Mouse (Mus musculus) kidney, embryonic 15.5 days (tissue): ENCODE results near the gene Olfr657. TPM values are rescaled to one million over a fixed set of nuclear protein-coding genes. Genes with fewer than 3 reads are reported as not detected.

ENCODE experiments used
- ATAC-seq: fragments of 200-750 bp; cut with Nextera tagmentation; replicated peaks from 2 replicates; pipeline ENCODE4 v1.8.0; 2017; ENCODE audit warnings: moderate TSS enrichment; ENCODE audit not compliant: low FRiP score
- H3K27ac ChIP-seq: fragments of 300-500 bp; sonication (generic); 2 replicates; pipeline ENCODE4 v1.5.1; 2015; ENCODE audit warnings: mild to moderate bottlenecking, inconsistent platforms
- H3K27me3 ChIP-seq: fragments of 300-500 bp; sonication (generic); 2 replicates; pipeline ENCODE4 v1.6.1; 2015; ENCODE audit warnings: inconsistent platforms
- H3K36me3 ChIP-seq: fragments of 300-500 bp; sonication (generic); 2 replicates; pipeline ENCODE4 v1.6.1; 2015; ENCODE audit warnings: inconsistent platforms
- H3K4me1 ChIP-seq: fragments of 300-500 bp; sonication (generic); 2 replicates; pipeline ENCODE4 v1.6.1; 2015; ENCODE audit warnings: inconsistent platforms
- H3K4me2 ChIP-seq: fragments of 300-500 bp; sonication (generic); 2 replicates; pipeline ENCODE4 v1.6.1; 2015; ENCODE audit warnings: moderate library complexity, mild to moderate bottlenecking, inconsistent platforms
- H3K4me3 ChIP-seq: fragments of 300-500 bp; sonication (generic); replicated peaks from 2 replicates; pipeline ENCODE4 v1.5.1; 2015; ENCODE audit warnings: mild to moderate bottlenecking, inconsistent platforms
- H3K9ac ChIP-seq: fragments of 300-500 bp; sonication (generic); 2 replicates; pipeline ENCODE4 v1.6.1; 2015; ENCODE audit warnings: mild to moderate bottlenecking, inconsistent platforms
- H3K9me3 ChIP-seq: fragments of 300-500 bp; sonication (generic); replicated peaks from 2 replicates; pipeline ENCODE4 v1.6.1; 2016; ENCODE audit warnings: inconsistent platforms
- WGBS: fragments of 180-500 bp; shearing (Covaris S2); methylation state at CpG from one replicate; pipeline ENCODE4 v1.1.7; 2015; ENCODE audit warnings: mixed read lengths; 5-methylcytosine and 5-hydroxymethylcytosine counted together
- polyA plus RNA-seq: library from polyadenylated mRNA; unstranded; fragments of >200 nt; fragmentation: Nextera tagmentation; extraction: Ambion mirVana; gene quantifications from 2 replicates; pipeline ENCODE4 v1.2.1, GENCODE M21; 2015

The Olfr657 gene
- not detected in 2 replicates for polyA plus RNA-seq

DNA sequence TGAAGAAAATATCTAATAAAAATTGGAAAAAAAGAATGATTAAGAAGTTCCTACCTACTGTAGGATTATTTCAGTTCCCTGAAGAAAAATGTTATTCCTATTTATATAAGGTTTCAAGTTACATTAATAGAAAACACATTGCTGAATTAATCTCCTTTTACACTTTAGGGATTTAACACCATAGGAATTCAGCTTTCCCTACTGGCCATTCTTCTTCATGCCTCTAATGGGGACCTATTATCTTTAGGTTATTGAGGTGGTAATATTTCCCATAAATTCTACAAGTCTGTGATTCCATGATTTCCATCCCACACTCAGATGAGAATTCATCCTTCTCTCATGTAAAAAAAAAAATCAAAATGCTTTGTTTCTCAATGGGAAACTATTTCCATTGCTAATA lies at the start of gene Olfr657:
Gene Olfr657 (plus strand): TSS at position 301 of the 400 bp plus-strand sequence.
- Histone ChIP-seq H3K9ac (no peak within 1 kb of the TSS), H3K4me1 (no peaks in the 10 kb centered on the region), H3K9me3 (no peaks in the 10 kb centered on the region), H3K27ac (no peak within 1 kb of the TSS), H3K27me3 (no peaks in the 10 kb centered on the region), H3K4me3 (no peak within 1 kb of the TSS), H3K4me2 (no peak within 1 kb of the TSS), H3K36me3 (no peaks in the 10 kb centered on the region)
- no peak for ATAC-seq

DNA sequence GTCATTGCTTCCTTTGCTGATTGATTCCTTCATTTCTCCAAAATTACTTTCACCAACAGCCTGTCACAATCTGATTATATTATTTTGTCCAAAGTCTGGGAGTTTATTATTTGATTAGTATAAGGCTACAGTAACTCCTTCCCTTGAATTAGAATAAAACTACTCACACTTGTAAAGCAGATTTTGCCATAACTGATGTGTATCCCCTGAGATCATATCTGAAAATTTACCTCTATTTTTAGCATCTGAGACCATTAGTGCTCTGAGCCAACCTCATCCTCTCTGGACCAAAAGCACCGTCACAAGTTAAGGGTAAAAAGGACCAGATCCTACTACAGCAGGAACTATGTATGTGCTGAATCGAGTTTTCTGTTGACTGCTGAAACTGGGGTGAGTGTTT lies 47.6 kb upstream of the Olfr657 start, which contains the start of gene Olfr653:
Gene Olfr653 (plus strand): TSS at position 301 of the 400 bp plus-strand sequence.
- 74% methylated on average over 2 of the region's 2 CpGs for WGBS
- no peak for ATAC-seq

DNA sequence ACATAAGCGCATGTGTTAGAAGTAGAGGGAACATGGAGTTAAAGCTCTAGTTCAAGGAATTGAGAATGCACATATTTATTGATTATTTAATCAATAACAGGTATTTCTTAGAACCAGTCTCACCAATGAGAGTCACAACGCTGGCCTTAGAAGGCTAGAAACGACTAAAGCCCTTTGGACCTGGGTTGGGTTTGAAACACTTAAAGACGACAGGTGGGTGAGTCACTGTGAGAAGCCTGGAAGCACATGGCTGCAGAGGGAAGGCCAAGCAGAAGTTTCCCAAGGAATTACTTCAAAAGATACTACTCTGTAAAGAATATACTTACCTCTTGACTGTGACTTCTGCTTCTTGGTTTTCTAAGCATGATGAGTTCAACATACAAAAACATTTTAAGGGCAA lies 43.7 kb upstream of the Olfr657 start:
- ATAC-seq = no peak
- no peak overlapping the region for H3K4me2 ChIP-seq
- H3K27me3 ChIP-seq = no peaks in the 10 kb centered on the region
- no peak overlapping the region for H3K9ac ChIP-seq
- H3K36me3 ChIP-seq = no peaks in the 10 kb centered on the region
- no peaks in the 10 kb centered on the region for H3K9me3 ChIP-seq
- WGBS = 90% methylated on average over 4 of the region's 4 CpGs
- H3K27ac ChIP-seq = no peak overlapping the region
- no peak overlapping the region for H3K4me3 ChIP-seq
- no peaks in the 10 kb centered on the region for H3K4me1 ChIP-seq

More for the DNA sequence above, 47.6 kb upstream of the Olfr657 start, which contains the start of gene Olfr653:
- no peak within 1 kb of the TSS for H3K27ac ChIP-seq
- H3K27me3 ChIP-seq = no peaks in the 10 kb centered on the region
- no peak within 1 kb of the TSS for H3K4me3 ChIP-seq
- no peaks in the 10 kb centered on the region for H3K4me1 ChIP-seq
- H3K4me2 ChIP-seq = no peak within 1 kb of the TSS
- no peaks in the 10 kb centered on the region for H3K9me3 ChIP-seq
- no peaks in the 10 kb centered on the region for H3K36me3 ChIP-seq
- no peak within 1 kb of the TSS for H3K9ac ChIP-seq

DNA sequence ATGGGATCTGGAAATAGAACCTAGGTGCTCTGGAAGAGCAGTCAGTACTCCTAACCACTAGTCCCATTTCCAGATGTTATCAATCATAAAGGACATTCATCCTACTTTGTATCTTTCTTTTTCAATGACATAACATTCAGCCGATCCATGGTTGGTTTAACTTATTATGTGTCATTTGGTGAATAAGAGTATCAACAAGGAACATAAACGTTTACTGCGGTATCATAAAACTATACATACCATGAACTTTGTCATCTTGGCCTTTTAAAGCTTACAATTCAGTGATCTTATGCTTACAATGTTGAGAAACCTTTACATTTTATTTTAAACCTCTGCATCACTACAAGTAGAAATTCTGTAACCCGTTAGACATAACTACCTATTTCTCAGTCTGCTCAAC lies 43.2 kb upstream of the Olfr657 start:
- Histone ChIP-seq H3K9me3 (no peaks in the 10 kb centered on the region), H3K27ac (no peak overlapping the region), H3K9ac (no peak overlapping the region), H3K4me1 (no peaks in the 10 kb centered on the region), H3K4me3 (no peak overlapping the region), H3K4me2 (no peak overlapping the region), H3K36me3 (no peaks in the 10 kb centered on the region), H3K27me3 (no peaks in the 10 kb centered on the region)
- WGBS = 85% methylated on average over 4 of the region's 4 CpGs
- ATAC-seq = no peak

DNA sequence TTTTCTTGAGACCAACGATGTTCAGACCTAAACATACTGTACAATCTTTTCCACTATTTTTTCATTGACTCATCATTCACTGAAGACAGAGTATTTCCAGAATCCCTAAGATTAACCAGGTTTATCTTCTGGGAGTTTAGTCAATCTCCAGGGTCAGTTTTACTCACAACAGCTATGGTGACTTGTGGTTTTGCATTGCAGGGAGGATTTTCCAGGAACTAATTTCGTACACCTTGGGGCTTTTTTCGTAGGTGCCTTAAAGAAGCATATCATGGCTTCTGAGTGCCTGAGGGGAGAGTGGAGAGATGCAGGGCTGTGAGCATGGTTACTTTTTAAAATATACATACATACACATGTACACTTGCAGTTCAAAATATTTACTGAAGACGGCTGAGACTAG lies 37.9 kb upstream of the Olfr657 start, which contains the start of gene Olfr654:
Gene Olfr654 (plus strand): TSS at position 301 of the 400 bp plus-strand sequence.
- H3K4me2 ChIP-seq = no peak within 1 kb of the TSS
- H3K4me3 ChIP-seq = no peak within 1 kb of the TSS
- H3K9me3 ChIP-seq = no peaks in the 10 kb centered on the region
- H3K27ac ChIP-seq = no peak within 1 kb of the TSS
- no peaks in the 10 kb centered on the region for H3K36me3 ChIP-seq
- no peak within 1 kb of the TSS for H3K9ac ChIP-seq
- ATAC-seq = no peak
- H3K27me3 ChIP-seq = no peaks in the 10 kb centered on the region
- WGBS = 89% methylated on average over 4 of the region's 4 CpGs
- no peaks in the 10 kb centered on the region for H3K4me1 ChIP-seq

DNA sequence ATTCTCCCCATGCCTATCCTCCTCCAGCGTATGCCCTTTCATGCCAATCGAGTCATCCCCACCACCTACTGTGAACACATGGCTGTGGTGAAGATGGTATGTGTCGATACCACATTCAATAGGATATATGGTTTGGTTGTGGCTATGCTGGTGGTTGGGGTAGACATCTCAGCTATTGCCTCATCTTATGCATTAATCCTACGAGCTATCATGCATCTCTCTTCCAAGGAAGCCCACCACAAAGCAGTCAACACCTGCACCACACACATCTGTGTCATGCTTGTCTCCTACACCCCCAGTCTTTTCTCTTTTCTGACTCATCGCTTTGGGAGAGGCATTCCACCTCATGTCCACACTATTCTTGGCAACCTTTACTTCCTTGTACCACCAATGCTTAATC lies 36.3 kb upstream of the Olfr657 start:
- Histone ChIP-seq H3K27me3 (no peaks in the 10 kb centered on the region), H3K4me3 (no peak overlapping the region), H3K36me3 (no peaks in the 10 kb centered on the region), H3K9me3 (no peaks in the 10 kb centered on the region), H3K27ac (no peak overlapping the region), H3K4me1 (no peaks in the 10 kb centered on the region), H3K4me2 (no peak overlapping the region), H3K9ac (no peak overlapping the region)
- ATAC-seq = no peak
- 83% methylated on average over 5 of the region's 5 CpGs for WGBS

DNA sequence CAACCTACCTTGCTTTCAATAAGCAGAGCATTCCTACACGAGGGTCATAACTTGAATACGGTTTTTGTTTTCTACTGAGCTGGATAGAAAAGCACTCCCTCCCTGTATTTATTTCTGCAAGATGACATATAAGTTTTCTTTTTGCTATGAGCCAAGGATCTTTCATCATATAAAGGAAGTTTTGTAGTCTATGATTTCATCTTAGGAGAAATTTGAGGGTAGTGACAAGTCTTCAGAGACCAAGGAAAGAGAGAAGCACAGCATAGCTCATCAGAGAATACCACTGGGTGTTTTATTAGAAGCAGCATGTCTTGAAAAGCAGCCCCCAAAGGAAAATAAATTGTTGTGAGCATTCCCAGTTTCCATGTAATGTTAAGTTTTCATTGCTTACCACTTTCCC lies 22.9 kb upstream of the Olfr657 start, which contains the start of gene Olfr655:
Gene Olfr655 (minus strand): TSS at position 101 of the 400 bp plus-strand sequence.
- Histone ChIP-seq H3K4me1 (no peaks in the 10 kb centered on the region), H3K36me3 (no peaks in the 10 kb centered on the region), H3K4me2 (no peak within 1 kb of the TSS), H3K4me3 (no peak within 1 kb of the TSS), H3K9ac (no peak within 1 kb of the TSS), H3K9me3 (no peaks in the 10 kb centered on the region), H3K27ac (no peak within 1 kb of the TSS), H3K27me3 (no peaks in the 10 kb centered on the region)
- WGBS = 81% methylated on average over 2 of the region's 2 CpGs
- no peak for ATAC-seq

DNA sequence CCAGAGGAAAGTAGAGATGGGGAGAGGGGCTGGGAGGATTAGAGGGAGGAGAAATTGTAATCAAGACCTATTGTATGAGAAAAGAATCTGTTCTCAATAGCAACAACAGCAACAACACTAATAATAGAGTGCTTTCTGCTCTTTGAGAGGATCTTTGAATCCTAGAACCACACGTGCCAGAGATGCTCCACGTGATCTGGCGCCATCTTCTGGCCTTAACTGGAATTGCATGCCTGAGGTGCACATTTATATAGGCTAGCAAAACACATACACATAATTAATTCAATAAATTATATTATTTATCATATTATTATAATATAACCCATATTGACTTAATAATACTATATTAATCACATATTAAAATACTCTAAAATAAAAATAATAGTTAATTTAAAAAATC lies 21.4 kb upstream of the Olfr657 start:
- Histone ChIP-seq H3K4me3 (no peak overlapping the region), H3K27me3 (no peaks in the 10 kb centered on the region), H3K36me3 (no peaks in the 10 kb centered on the region), H3K9ac (no peak overlapping the region), H3K4me1 (no peaks in the 10 kb centered on the region), H3K27ac (no peak overlapping the region), H3K9me3 (no peaks in the 10 kb centered on the region), H3K4me2 (no peak overlapping the region)
- ATAC-seq = no peak
- WGBS = 6% methylated on average over 3 of the region's 3 CpGs

DNA sequence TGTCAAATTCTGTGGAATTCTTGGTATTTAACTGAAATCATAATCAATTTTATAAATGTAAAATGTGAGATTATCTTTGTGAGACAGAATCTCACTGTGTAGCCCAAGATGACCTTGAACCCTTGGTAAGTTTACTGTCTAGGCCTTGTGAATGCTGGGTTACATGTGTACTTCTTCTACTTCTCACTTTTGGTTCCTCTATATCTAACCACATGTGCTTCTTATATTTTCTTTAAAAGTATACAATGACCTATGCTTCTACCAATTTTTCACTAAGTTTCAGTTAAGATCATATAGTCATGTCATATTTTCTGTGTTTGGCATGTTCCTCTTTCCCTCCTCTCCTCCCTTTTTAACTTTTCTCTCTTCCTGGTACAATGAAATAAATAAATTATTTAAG lies 19.9 kb upstream of the Olfr657 start:
- no peak overlapping the region for H3K4me3 ChIP-seq
- no peaks in the 10 kb centered on the region for H3K36me3 ChIP-seq
- no peaks in the 10 kb centered on the region for H3K27me3 ChIP-seq
- H3K9me3 ChIP-seq = no peaks in the 10 kb centered on the region
- no peak overlapping the region for H3K4me2 ChIP-seq
- H3K4me1 ChIP-seq = no peaks in the 10 kb centered on the region
- H3K9ac ChIP-seq = no peak overlapping the region
- ATAC-seq = no peak
- H3K27ac ChIP-seq = no peak overlapping the region

DNA sequence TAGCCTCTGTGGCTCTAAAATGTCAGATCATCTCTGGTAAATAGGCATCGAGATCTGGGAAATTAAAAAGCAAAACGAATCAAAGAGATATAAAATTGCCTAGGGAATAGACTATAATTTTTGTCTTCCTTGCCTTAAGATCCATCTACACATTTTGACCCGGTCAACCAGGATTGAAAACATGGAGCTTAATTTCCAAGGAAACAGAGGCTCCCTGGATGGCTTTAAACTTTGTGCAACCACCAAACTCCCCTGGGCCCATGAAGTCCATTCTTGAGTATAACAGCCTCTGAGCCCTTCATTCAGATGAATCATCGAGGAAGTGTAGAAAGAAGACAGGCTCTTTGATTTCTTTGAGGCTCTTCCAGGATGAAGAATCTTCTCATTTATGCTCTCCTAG lies 10.9 kb upstream of the Olfr657 start, which contains the start of gene Olfr656:
Gene Olfr656 (plus strand): TSS at position 301 of the 400 bp plus-strand sequence.
- H3K9me3 ChIP-seq = no peaks in the 10 kb centered on the region
- H3K36me3 ChIP-seq = no peaks in the 10 kb centered on the region
- no peaks in the 10 kb centered on the region for H3K27me3 ChIP-seq
- H3K4me2 ChIP-seq = no peak within 1 kb of the TSS
- no peak within 1 kb of the TSS for H3K27ac ChIP-seq
- no peak within 1 kb of the TSS for H3K9ac ChIP-seq
- H3K4me3 ChIP-seq = no peak within 1 kb of the TSS
- no peak for ATAC-seq
- H3K4me1 ChIP-seq = no peaks in the 10 kb centered on the region
- 74% methylated on average over 4 of the region's 4 CpGs for WGBS

DNA sequence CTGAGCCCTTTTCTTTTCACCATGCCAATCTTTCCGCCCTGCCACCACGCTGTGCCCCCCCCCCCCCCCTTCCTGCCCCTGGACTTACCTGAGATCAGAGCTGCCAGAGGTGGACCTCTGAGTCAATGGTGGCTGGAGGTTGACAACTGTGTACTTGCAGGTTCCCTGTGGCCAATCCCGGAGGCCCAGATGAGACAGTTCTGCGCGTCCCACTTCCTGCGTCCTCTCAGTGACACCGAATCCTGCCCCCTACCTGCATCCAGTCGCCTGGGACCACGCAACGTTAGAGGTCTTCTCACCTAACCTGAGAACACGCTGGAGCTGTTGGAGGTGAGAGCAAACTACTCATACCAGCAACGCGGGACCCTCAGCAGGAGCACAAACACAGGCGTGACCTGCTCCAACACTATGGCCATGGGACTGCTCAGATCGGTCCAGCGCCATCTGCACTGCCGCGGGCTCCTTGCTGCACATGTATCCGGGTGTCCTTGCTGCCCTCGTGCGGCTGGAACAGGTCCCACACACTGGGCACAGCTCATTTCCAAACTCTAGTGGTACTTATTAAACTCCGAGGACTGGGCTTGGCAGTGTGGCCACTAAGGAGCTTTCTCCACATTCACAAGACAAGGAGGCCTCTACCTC lies 22.4 kb downstream of the Olfr657 start, which contains the start of gene Olfr658:
Gene Olfr658 (minus strand): TSS at position 465 of the 642 bp plus-strand sequence.
- H3K4me3 ChIP-seq = peak within 1 kb of the TSS; percentile 24
- no peaks in the 10 kb centered on the region for H3K4me1 ChIP-seq
- no peaks in the 10 kb centered on the region for H3K36me3 ChIP-seq
- no peaks in the 10 kb centered on the region for H3K9me3 ChIP-seq
- H3K4me2 ChIP-seq = peak within 1 kb of the TSS; percentile 54
- no peak within 1 kb of the TSS for H3K27ac ChIP-seq
- WGBS = 28% methylated on average over 22 of the region's 22 CpGs
- no peak within 1 kb of the TSS for H3K9ac ChIP-seq
- no peaks in the 10 kb centered on the region for H3K27me3 ChIP-seq
- peak; percentile 88 for ATAC-seq

DNA sequence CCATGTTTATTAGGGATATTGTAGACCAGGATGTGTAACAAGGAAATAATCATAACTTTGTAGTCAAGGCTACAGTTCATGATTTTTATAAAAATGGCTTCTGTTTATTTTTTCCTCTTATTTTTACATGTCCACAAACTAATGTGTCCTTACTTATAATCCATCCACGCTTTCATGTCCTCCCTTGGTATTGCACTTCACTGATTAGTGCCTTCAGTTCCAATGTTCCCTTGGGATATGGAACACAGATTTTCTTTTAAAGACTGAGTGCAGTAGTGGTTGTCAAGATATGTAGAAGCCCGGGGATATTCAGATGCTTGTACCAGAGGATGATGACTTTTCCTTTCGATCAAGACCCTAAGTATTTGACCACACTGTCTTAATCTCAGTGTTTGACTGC lies 41.9 kb downstream of the Olfr657 start, which contains the start of gene Olfr659:
Gene Olfr659 (plus strand): TSS at position 301 of the 400 bp plus-strand sequence.
- Histone ChIP-seq H3K27ac (no peak within 1 kb of the TSS), H3K4me2 (no peak within 1 kb of the TSS), H3K4me1 (no peaks in the 10 kb centered on the region), H3K9me3 (no peaks in the 10 kb centered on the region), H3K4me3 (no peak within 1 kb of the TSS), H3K27me3 (no peaks in the 10 kb centered on the region), H3K9ac (no peak within 1 kb of the TSS), H3K36me3 (no peaks in the 10 kb centered on the region)
- no peak for ATAC-seq
- WGBS = 91% methylated on average over 3 of the region's 3 CpGs

DNA sequence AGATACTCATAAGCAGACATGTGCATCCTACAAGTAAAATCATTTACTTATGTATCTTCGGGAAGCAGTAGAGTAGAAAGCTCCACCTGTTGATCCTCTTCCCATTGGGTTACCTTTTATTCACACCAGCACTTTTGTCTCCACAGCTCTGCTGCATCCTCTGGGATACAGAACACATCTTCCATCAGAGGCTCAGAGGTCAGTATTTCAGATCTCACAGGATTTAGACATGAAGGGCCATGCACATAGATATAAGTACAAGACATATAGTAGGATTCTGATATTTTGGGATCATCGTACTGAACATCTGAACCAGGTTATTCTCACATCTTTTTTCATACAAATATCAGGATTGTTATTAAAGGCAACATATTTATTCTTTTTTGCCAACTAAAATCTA lies 61.6 kb downstream of the Olfr657 start, which contains the start of gene Olfr661:
Gene Olfr661 (plus strand): TSS at position 301 of the 400 bp plus-strand sequence.
- WGBS = 88% methylated on average over 2 of the region's 2 CpGs
- no peak within 1 kb of the TSS for H3K9ac ChIP-seq
- H3K4me3 ChIP-seq = no peak within 1 kb of the TSS
- H3K4me1 ChIP-seq = no peaks in the 10 kb centered on the region
- H3K36me3 ChIP-seq = no peaks in the 10 kb centered on the region
- H3K27ac ChIP-seq = no peak within 1 kb of the TSS
- no peak for ATAC-seq
- no peaks in the 10 kb centered on the region for H3K27me3 ChIP-seq
- H3K4me2 ChIP-seq = no peak within 1 kb of the TSS
- H3K9me3 ChIP-seq = no peaks in the 10 kb centered on the region
